Mouse (Mus musculus): ENCODE results near the gene Trim54.

The Trim54 gene

DNA sequence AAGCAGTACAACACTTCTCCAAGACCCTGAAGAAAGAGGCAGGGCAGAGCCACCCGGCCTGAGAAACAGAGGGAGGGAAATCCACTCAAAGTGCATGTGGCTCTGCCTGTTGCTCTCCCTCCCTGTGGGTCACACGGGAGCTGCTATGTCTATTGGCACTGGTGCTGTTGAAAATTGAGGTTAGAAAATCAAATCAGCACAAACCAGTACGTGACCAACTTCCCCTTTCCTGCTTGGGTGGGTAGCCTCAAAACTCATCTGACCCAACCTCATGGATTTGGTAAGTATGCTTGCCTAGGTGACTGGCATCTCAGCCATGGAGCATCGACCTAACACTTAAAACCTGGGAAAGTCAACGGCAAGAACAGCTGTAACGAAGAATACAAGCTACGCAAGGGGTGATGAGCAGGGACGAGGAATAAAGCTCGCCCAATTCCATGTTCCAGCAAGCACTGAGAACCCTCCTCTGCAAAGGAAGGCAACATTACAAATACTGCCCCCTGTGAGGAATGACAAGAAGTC, 10.6 kb upstream of the Trim54 start, which contains the start of gene Dnajc5g:
Gene Dnajc5g (plus strand): TSS at position 472 of the 522 bp plus-strand sequence.
- DNase-seq (ENCODE audit: low spot score): no peak

DNA sequence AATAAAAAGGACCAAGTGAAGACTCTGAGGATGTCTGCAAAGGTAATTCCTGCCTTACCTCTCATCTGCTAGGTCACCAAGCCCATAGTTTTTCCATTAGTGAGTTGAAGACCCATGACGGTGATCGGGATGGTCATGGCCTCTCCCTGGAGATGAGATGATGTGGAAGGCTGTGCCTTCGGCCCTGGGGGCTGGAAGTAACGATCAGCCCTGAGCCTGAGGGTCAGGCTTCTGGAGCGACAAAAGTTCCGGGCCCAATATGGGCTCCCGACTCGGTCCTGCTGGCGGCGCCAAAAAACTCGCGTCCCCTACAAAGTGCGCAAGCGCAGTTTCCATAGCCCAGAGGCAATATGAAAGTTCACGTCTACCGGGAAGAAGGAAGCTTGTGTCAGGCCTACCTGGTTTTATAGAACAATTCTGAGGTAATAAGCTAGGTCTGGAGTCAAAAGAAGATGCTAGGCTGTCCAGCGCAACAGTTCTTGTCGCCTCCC, 8.5 kb upstream of the Trim54 start, which contains the start of gene Slc30a3:
Gene Slc30a3 (minus strand): TSS at position 238 of the 491 bp plus-strand sequence.
- no peak for DNase-seq (ENCODE audit: low spot score)

- DNase-seq (ENCODE audit: low spot score): peak; percentile 19
Observed at GRCm38 (mm10) chr5:31110781-31111180, 5.7 kb upstream of the Trim54 start.

GRCm38 (mm10) chr5:31116912-31117311, 400 bp downstream of the Trim54 start:
- no peak for DNase-seq (ENCODE audit: low spot score)

- no peak for DNase-seq (ENCODE audit: low spot score)
Observed at GRCm38 (mm10) chr5:31121111-31121510, 4.6 kb downstream of the Trim54 start.

GRCm38 (mm10) chr5:31123481-31123880, 7.0 kb downstream of the Trim54 start:
- DNase-seq (ENCODE audit: low spot score): peak; percentile 29

DNA sequence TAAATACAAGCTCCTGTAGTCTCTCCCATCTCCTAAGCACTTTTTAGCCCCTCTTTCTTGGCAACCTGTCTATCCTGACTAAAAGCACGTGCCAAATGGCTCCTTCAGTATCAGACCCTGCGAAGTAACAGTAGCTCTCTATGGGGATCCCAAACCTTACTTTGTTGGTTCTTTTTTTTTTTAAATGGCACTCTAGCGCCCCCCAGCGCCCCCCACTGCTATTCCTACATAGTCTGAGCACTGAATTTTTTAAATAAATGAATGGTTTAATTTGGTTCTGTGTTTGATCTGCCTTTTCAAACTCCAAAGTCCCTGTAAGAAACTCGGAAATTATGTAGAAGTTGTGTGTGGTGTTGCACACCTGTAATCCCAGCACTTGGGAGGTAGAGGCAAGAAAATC, 9.5 kb downstream of the Trim54 start:
- no peak for DNase-seq (ENCODE audit: low spot score)

GRCm38 (mm10) chr5:31136730-31137424, 20.4 kb downstream of the Trim54 start:
- peak; percentile 14 for DNase-seq (ENCODE audit: low spot score)

- DNase-seq (ENCODE audit: low spot score): peak; percentile 19
Observed at GRCm38 (mm10) chr5:31137658-31138057, 21.1 kb downstream of the Trim54 start.

- peak; percentile 26 for DNase-seq (ENCODE audit: low spot score)
Observed at GRCm38 (mm10) chr5:31138241-31138967, 21.9 kb downstream of the Trim54 start, which contains the start of gene Ucn. Gene Ucn (minus strand): TSS chr5:31138829.

DNA sequence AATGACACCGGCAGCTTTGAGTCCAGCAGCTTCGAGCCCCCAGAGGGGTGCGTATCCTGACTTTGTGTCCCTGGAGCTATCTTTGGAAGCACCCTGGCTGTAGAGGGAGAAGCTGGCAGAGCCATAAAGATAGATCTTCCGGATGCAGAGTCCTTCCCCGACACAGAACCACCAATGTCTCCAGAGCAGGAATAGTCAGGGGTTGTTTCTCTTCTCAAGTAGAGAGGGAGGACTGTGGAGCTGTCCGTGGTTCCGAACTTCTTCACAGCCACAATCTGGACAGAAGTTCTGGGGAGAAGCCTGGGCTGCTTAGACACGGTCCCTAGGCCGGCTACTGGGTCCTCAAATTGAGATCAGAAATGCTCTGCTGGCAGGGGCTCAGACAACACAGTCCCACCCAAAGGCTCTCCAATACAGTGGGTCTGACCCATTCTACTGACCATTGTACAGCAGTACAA, 22.5 kb downstream of the Trim54 start:
- DNase-seq (ENCODE audit: low spot score): peak; percentile 59

- no peak for DNase-seq (ENCODE audit: low spot score)
Observed at GRCm38 (mm10) chr5:31149781-31150180, 33.3 kb downstream of the Trim54 start.

- no peak for DNase-seq (ENCODE audit: low spot score)
Observed at GRCm38 (mm10) chr5:31151746-31152145, 35.2 kb downstream of the Trim54 start.

- DNase-seq (ENCODE audit: low spot score): no peak
Observed at GRCm38 (mm10) chr5:31153516-31154151, 37.1 kb downstream of the Trim54 start.

DNA sequence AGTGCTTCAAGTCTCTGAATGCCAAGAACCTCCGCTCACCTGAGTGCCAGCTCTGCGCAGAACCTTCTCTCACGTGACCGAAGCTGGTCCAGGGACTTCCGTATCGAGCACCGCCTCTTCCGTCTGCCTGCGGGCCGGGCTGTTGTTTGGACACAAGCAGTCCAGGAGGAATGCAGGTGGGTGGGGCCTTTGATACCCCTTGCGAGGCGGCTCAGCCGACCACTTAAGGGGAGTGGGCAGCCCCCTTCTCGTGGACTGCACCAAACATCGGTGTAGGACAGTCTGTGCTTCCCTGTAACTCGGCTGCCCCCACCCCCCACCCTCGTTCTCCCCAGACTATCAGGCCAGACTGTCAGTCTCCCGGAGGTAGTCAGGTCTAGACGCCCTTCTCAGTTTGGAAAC, 37.6 kb downstream of the Trim54 start, which contains the start of gene Mpv17:
Gene Mpv17 (minus strand): TSS at position 100 of the 402 bp plus-strand sequence.
- DNase-seq (ENCODE audit: low spot score): peak; percentile 92

DNA sequence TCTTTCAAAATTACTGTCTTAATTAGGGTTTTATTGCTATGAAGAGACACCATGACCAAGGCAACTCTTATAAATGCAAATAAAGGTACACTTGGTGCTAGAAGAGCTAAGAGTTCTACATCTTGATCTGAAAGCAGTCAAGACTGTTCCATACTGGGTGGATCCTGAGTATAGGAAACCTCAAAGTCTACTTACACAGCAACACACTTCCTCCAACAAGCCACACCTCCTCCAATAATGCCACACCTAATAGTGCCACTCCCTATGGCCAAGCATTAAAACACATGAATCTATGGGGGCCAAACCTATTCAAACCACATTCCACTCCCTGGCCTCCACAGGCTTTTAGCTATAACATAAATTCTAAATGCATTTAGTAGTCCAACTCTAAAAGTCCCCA, 46.0 kb downstream of the Trim54 start:
- DNase-seq (ENCODE audit: low spot score): no peak

- no peak for DNase-seq (ENCODE audit: low spot score)
Observed at GRCm38 (mm10) chr5:31164878-31165277, 48.4 kb downstream of the Trim54 start.

- DNase-seq (ENCODE audit: low spot score): no peak
Observed at GRCm38 (mm10) chr5:31168630-31169029, 52.1 kb downstream of the Trim54 start.

DNA sequence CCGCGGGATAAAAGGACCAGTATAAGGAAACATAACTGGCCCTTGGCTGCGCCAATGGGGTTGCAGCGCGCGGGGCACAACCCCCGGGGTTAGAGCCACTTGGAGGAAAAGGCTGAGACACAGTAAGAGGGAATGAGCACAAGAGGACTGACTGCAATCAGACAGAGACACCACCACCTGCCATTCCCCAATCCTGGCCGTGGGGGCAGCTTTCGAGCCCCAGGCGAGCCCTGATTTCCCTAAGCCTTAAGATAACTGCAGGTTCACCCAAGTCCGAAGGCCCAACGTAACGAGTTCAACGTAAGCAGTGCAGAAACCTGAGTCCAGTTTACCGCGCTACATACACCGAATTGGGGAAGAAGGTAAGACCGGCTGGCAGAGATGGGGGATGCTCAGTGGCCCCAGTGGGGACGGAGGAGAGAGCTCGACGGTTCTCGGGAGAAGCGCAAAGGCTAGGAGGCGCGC, 62.8 kb downstream of the Trim54 start:
- peak; percentile 62 for DNase-seq (ENCODE audit: low spot score)

DNA sequence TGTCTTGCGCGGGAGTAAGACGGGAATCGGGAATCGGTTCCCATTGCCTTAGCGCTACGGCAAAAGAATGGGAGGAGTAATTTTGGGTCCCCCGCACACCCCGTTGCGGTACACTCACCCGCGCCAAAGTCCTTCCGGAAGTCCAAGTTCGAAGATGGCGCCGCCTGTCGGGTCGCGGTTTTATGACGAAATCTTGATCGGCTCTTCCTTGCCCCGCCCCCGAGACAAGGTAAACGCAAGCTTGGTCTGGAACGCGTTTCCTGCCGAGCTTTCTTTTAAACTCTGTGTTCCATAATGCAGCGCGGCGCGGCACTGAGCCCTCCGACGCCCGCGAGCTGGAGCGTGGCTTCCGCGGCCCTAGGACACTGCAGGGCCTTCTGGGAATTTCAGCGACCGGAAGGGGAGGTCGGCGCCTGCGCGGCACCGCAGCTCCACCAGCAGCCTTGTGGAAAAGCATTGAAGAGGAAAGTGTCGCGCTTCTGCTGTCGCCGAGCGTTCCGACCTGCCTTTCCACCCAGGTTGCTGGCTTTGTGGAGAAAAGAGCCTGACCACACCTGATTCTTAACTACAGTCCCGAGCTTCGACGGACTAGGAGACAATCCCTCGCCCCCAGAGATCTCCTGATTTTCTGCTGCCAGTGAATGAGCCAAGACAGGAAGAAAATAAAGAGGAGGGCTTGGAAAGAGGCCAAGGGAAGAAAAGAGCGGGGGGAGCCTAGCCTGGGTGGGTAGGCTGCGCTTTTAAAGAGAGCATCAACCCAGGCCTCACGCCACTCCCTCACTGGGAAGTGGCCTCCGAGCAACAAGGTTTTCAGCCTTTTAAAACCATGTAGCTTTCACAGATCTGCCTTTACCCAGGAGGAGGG, 63.5 kb downstream of the Trim54 start, which contains the start of the genes Gm29609 and Gtf3c2:
Gene Gm29609 (minus strand): TSS at position 146 of the 865 bp plus-strand sequence.
Gene Gtf3c2 (minus strand): TSS at position 379 of the 865 bp plus-strand sequence.
- DNase-seq (ENCODE audit: low spot score): peak; percentile 96

Measured in embryo, embryonic 10.5 days (tissue).